Mouse (Mus musculus) neural tube, embryonic 12.5 days (tissue): Measurements from ENCODE around the gene Kcnd2. TPM values are rescaled to one million over a fixed set of nuclear protein-coding genes. Genes with fewer than 3 reads are reported as not detected.

Source experiments
- ATAC-seq: fragments of 200-750 bp; cut with Nextera tagmentation; 2 replicates; pipeline ENCODE4 v1.8.0; 2017; ENCODE audit warnings: low read depth, mild to moderate bottlenecking, moderate TSS enrichment, moderate library complexity; ENCODE audit not compliant: low FRiP score
- H3K27ac ChIP-seq: fragments of 300-500 bp; sonication (generic); 2 replicates; pipeline ENCODE4 v1.5.1; 2016
- H3K27me3 ChIP-seq: fragments of 300-500 bp; sonication (generic); replicated peaks from 2 replicates; pipeline ENCODE4 v1.6.1; 2016; ENCODE audit warnings: mild to moderate bottlenecking
- H3K36me3 ChIP-seq: fragments of 300-500 bp; sonication (generic); 2 replicates; pipeline ENCODE4 v1.6.1; 2016; ENCODE audit warnings: mild to moderate bottlenecking
- H3K4me1 ChIP-seq: fragments of 300-500 bp; sonication (generic); 2 replicates; pipeline ENCODE4 v1.6.1; 2016
- H3K4me2 ChIP-seq: fragments of 300-500 bp; sonication (generic); replicated peaks from 2 replicates; pipeline ENCODE4 v1.6.1; 2016; ENCODE audit warnings: mild to moderate bottlenecking
- H3K4me3 ChIP-seq: fragments of 300-500 bp; sonication (generic); 2 replicates; pipeline ENCODE4 v1.5.1; 2016
- H3K9ac ChIP-seq: fragments of 300-500 bp; sonication (generic); 2 replicates; pipeline ENCODE4 v1.6.1; 2016; ENCODE audit warnings: mild to moderate bottlenecking
- H3K9me3 ChIP-seq: fragments of 300-500 bp; sonication (generic); 2 replicates; pipeline ENCODE4 v1.6.1; 2016; ENCODE audit warnings: mild to moderate bottlenecking
- whole genome bisulfite sequencing: fragments of 180-500 bp; shearing (Covaris S2); methylation state at CpG from one replicate; pipeline ENCODE4 v1.1.7; 2016; 5-methylcytosine and 5-hydroxymethylcytosine counted together
- polyA plus RNA-seq: library from polyadenylated mRNA; unstranded; fragments of >200 nt; fragmentation: Nextera tagmentation; extraction: Ambion mirVana; gene quantifications from 2 replicates; pipeline ENCODE4 v1.2.1, GENCODE M21; 2016

The Kcnd2 gene
- polyA plus RNA-seq = 6.4 and 6.6 TPM in 2 replicates

DNA sequence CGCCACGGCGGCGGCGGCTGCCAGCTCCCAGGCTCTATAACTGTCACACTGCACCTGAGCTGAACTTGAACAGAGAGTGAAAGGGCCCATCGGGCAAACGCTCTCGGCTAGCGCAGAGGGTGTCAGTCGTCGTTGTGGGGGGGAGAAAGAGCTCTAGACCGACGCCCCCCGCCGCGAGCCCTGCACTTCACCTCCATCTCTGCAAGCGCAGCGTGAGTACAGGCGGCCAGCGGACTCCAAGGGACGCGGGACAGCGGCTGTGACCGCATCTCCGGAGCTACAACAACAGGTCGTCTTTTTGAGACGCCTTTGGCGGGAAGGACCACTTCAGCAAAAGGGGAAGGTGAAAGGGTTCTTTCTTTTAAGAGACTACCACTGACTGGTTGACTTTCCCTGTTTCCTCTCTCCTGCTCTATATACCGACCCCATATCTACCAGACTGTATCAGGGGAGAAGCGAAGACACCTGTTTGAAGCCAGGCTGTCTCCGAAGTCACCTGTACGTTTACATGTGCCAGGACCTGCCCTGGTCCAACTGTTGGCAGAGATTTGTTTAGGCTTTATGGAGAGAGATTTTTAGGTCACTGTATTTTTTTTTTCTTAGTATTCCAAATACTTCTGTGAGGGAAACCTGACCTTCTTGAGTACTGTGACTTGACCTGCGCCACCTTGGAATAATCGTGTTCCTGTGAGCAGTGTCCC is at the start of gene Kcnd2:
Gene Kcnd2, plus strand, starts transcription at position 13 of the 701 bp plus-strand sequence.
- H3K4me3 ChIP-seq = peak within 1 kb of the TSS; percentile 74
- no peaks in the 10 kb centered on the region for H3K9me3 ChIP-seq
- 0 out of 2 replicates have a peak, but pooled peaks cover 4% of the 10 kb centered on the region for H3K4me1 ChIP-seq
- H3K27ac ChIP-seq = peak within 1 kb of the TSS; percentile 50; the same call in 1 of the 2 replicates
- H3K4me2 ChIP-seq = peak within 1 kb of the TSS; percentile 94
- peak within 1 kb of the TSS; percentile 74 for H3K9ac ChIP-seq
- ATAC-seq = peak; percentile 56; the same call in 1 of the 2 replicates
- H3K27me3 ChIP-seq = no peaks in the 10 kb centered on the region; the same call in 1 of the 2 replicates
- no peaks in the 10 kb centered on the region for H3K36me3 ChIP-seq
- WGBS = 11% methylated on average over 34 of the region's 34 CpGs

DNA sequence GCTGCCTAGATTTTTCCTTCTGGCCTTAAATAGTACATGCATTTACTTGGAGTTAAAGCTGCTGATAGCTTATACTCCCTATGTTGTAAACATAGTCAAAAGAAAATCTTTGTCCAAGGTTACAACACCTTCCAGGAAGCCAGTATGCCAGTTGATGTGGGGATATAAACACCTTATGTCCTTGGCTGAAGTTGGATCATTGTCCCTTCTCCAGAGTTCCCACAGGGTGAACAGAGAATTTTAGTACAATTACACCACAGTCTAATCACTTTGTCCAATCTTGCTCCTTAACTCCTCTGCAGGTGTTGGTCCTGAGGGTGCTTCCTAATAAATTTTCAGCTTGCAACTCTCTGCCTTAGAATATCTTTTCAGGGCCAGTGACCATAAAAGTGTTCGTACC is 48.7 kb upstream of the Kcnd2 start:
- no peak overlapping the region for H3K4me3 ChIP-seq
- no peaks in the 10 kb centered on the region for H3K9me3 ChIP-seq
- H3K27me3 ChIP-seq = no peaks in the 10 kb centered on the region
- no peak overlapping the region for H3K9ac ChIP-seq
- H3K4me2 ChIP-seq = no peak overlapping the region
- H3K27ac ChIP-seq = no peak overlapping the region
- no peak for ATAC-seq
- H3K4me1 ChIP-seq = no peaks in the 10 kb centered on the region
- H3K36me3 ChIP-seq = no peaks in the 10 kb centered on the region
- WGBS = 82% methylated on average over 1 of the region's 1 CpGs

DNA sequence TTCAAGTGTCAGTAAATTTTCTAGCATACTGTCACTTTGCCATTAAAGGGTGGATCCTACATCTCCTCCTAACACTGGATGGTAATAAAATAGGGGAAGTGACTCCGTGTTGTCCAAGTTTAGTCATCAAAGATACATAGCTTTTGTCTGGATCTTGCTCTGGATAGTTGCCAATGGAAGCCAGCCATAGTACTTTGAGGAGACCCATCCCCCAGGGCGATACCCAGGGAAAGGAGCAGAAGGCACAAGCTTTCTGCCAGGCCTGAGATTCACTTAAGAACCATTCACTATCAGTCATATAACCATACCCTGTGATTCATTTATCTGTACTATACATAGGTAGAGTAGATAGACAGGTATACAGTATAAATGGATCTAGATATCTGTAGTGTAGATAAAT is 20.0 kb upstream of the Kcnd2 start:
- no peak for ATAC-seq
- H3K4me3 ChIP-seq = no peak overlapping the region
- H3K36me3 ChIP-seq = no peaks in the 10 kb centered on the region
- H3K9ac ChIP-seq = no peak overlapping the region
- no peak overlapping the region for H3K4me2 ChIP-seq
- no peaks in the 10 kb centered on the region for H3K4me1 ChIP-seq
- H3K27ac ChIP-seq = no peak overlapping the region
- H3K27me3 ChIP-seq = no peaks in the 10 kb centered on the region
- no peaks in the 10 kb centered on the region for H3K9me3 ChIP-seq
- 70% methylated on average over 2 of the region's 2 CpGs for WGBS

DNA sequence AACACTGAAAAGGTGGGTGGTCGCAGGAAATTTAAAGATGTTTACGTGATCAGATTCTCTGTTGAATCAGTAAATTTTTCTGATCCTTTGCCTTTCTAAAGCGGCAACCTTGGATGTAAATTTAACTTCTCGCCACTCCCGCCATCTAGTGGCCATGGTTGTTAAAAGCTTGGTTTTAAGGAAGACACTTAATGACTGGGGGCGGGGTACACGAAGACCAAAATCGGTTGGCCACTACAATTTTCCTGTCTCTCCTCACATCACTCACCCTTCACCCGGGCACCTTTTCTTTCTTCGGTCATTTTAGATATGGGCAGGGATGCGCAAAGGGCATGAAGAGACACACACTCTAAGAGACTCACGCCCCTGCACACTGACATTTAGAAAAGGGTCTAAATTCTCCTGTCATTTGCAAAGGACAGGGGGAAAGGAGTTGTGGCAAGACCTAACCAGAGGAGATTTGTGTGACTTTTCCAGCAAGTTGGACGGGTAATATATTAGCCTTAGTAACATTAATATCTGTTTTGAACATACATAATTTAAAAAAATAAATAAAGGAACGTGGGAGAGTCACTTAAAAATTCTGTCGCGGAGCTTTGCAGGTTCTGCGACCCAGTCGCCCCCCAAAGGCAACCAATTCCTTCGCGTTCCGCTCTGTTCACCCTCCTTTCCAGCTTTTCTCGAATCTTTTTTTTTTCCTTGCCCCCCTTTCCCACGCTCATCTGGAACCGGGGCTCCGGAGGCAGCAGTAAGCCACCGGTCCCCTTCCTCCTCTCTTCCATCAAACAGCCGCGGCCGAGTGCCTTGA is 1.2 kb upstream of the Kcnd2 start:
- Histone ChIP-seq H3K4me2 (peak overlapping the region; percentile 94), H3K36me3 (no peaks in the 10 kb centered on the region), H3K4me3 (peak overlapping the region; percentile 74), H3K9me3 (no peaks in the 10 kb centered on the region), H3K27me3 (no peaks in the 10 kb centered on the region; the same call in 1 of the 2 replicates), H3K4me1 (0 out of 2 replicates have a peak, but pooled peaks cover 4% of the 10 kb centered on the region), H3K27ac (peak overlapping the region; percentile 50; the same call in 1 of the 2 replicates), H3K9ac (peak overlapping the region; percentile 74)
- WGBS = under 1% methylated on average over 29 of the region's 29 CpGs
- peak; percentile 27 for ATAC-seq

GRCm38 (mm10) chr6:21214673-21215490 is 421 bp upstream of the Kcnd2 start:
- Histone ChIP-seq H3K36me3 (no peaks in the 10 kb centered on the region), H3K27ac (peak overlapping the region; percentile 50; the same call in 1 of the 2 replicates), H3K27me3 (no peaks in the 10 kb centered on the region; the same call in 1 of the 2 replicates), H3K4me1 (0 out of 2 replicates have a peak, but pooled peaks cover 4% of the 10 kb centered on the region), H3K4me2 (peak overlapping the region; percentile 94), H3K4me3 (peak overlapping the region; percentile 74), H3K9me3 (no peaks in the 10 kb centered on the region), H3K9ac (peak overlapping the region; percentile 74)
- ATAC-seq = peak; percentile 82
- WGBS = under 1% methylated on average over 79 of the region's 83 CpGs

GRCm38 (mm10) chr6:21216206-21217020 is 1.1 kb downstream of the Kcnd2 start:
- H3K27ac ChIP-seq = no peak overlapping the region
- no peak overlapping the region for H3K9ac ChIP-seq
- no peaks in the 10 kb centered on the region for H3K36me3 ChIP-seq
- H3K4me2 ChIP-seq = peak overlapping the region; percentile 94
- peak overlapping the region; percentile 74; the same call in 1 of the 2 replicates for H3K4me3 ChIP-seq
- no peak for ATAC-seq
- 0 out of 2 replicates have a peak, but pooled peaks cover 4% of the 10 kb centered on the region for H3K4me1 ChIP-seq
- WGBS = 94% methylated on average over 27 of the region's 27 CpGs
- no peaks in the 10 kb centered on the region; the same call in 1 of the 2 replicates for H3K27me3 ChIP-seq
- no peaks in the 10 kb centered on the region for H3K9me3 ChIP-seq

- no peaks in the 10 kb centered on the region for H3K9me3 ChIP-seq
- H3K9ac ChIP-seq = no peak overlapping the region
- no peak overlapping the region for H3K4me3 ChIP-seq
- H3K4me2 ChIP-seq = no peak overlapping the region
- no peaks in the 10 kb centered on the region for H3K36me3 ChIP-seq
- 0 out of 2 replicates have a peak, but pooled peaks cover 4% of the 10 kb centered on the region for H3K4me1 ChIP-seq
- no peaks in the 10 kb centered on the region; the same call in 1 of the 2 replicates for H3K27me3 ChIP-seq
- H3K27ac ChIP-seq = no peak overlapping the region
- ATAC-seq = no peak
- 88% methylated on average over 10 of the region's 10 CpGs for WGBS
Measured at GRCm38 (mm10) chr6:21217156-21217555, 1.9 kb downstream of the Kcnd2 start.

DNA sequence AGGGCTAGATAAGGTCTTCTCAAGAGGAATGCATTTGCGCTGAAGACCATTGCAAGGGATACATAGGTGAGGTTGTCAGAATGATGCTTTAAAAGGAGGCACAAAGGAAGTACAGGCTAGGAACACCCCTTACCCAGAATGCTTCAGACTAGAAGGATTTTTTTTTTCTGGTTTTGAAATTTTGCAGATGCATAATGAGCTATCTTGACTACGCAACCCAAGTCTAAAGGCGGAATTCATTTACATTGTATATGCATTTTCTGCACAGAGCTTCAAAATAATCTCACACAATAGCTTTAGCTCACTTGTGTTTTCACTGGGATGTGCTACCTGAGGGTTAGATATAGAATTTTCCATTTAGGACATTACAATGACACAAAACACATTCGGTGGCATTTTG is 10.8 kb downstream of the Kcnd2 start:
- Histone ChIP-seq H3K9me3 (no peaks in the 10 kb centered on the region), H3K9ac (no peak overlapping the region), H3K4me3 (no peak overlapping the region), H3K27me3 (no peaks in the 10 kb centered on the region), H3K27ac (no peak overlapping the region), H3K4me1 (no peaks in the 10 kb centered on the region), H3K4me2 (no peak overlapping the region), H3K36me3 (no peaks in the 10 kb centered on the region)
- ATAC-seq = no peak
- WGBS = 96% methylated on average over 4 of the region's 4 CpGs

GRCm38 (mm10) chr6:21259031-21259430 is 43.7 kb downstream of the Kcnd2 start:
- Histone ChIP-seq H3K27ac (no peak overlapping the region), H3K4me2 (no peak overlapping the region), H3K4me1 (no peaks in the 10 kb centered on the region), H3K4me3 (no peak overlapping the region), H3K36me3 (no peaks in the 10 kb centered on the region), H3K27me3 (no peaks in the 10 kb centered on the region), H3K9me3 (no peaks in the 10 kb centered on the region), H3K9ac (no peak overlapping the region)
- no peak for ATAC-seq
- 81% methylated on average over 5 of the region's 5 CpGs for WGBS

- Histone ChIP-seq H3K27ac (no peak overlapping the region), H3K4me1 (no peaks in the 10 kb centered on the region), H3K9me3 (no peaks in the 10 kb centered on the region), H3K36me3 (no peaks in the 10 kb centered on the region), H3K4me2 (no peak overlapping the region), H3K9ac (no peak overlapping the region), H3K27me3 (no peaks in the 10 kb centered on the region), H3K4me3 (no peak overlapping the region)
- WGBS = 69% methylated on average over 2 of the region's 2 CpGs
- no peak for ATAC-seq
Measured at GRCm38 (mm10) chr6:21267897-21268296, 52.6 kb downstream of the Kcnd2 start.

- H3K27me3 ChIP-seq = no peaks in the 10 kb centered on the region
- H3K27ac ChIP-seq = no peak overlapping the region
- H3K4me1 ChIP-seq = no peaks in the 10 kb centered on the region
- no peak for ATAC-seq
- no peaks in the 10 kb centered on the region for H3K36me3 ChIP-seq
- no peak overlapping the region for H3K4me3 ChIP-seq
- 67% methylated on average over 6 of the region's 6 CpGs for WGBS
- H3K9me3 ChIP-seq = no peaks in the 10 kb centered on the region
- H3K9ac ChIP-seq = no peak overlapping the region
- no peak overlapping the region for H3K4me2 ChIP-seq
Measured at GRCm38 (mm10) chr6:21277343-21277933, 62.1 kb downstream of the Kcnd2 start.
